Mouse (Mus musculus): ENCODE data around the gene Pde3a. TPM values are rescaled to one million over a fixed set of nuclear protein-coding genes. Genes with fewer than 3 reads are reported as not detected.

Pde3a gene
- polyA plus RNA-seq, 1 experiment: not detected

DNA sequence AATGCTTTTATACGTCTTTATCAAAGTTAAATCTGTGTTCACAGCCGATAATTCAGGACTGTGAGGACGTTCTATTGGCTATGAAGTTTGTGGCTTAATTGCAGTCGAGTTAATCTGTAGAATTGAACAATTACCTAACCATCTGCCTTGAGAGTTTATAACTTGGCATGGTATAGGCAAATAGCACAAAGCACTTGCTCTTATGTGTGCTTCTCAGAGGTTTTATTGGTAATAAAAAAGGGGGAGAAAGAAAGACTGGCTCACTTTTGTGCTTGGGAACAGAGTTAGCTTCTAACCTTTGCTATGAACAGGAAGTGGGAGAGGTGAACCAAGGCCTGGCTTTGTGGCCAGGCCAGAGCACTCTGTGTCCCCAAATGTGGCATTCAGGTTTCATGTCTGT lies 53.8 kb downstream of the Pde3a start:
- Histone ChIP-seq H3K27me3 (ENCODE audit: control insufficient read depth, insufficient read depth, insufficient read length) (no peaks in the 10 kb centered on the region), H3ac (ENCODE audit: control insufficient read depth, insufficient read length, low read depth) (no peak overlapping the region), H3K4me3 (ENCODE audit: insufficient read depth, poor library complexity, severe bottlenecking) (no peak overlapping the region), H3K79me3 (ENCODE audit: low read depth) (no peaks in the 10 kb centered on the region), H3K36me3 (ENCODE audit: control insufficient read depth, insufficient read depth) (no peaks in the 10 kb centered on the region), H3K79me2 (ENCODE audit: control insufficient read depth, insufficient read depth) (no peaks in the 10 kb centered on the region)
- no peak for TF ChIP-seq MAX (IDR thresholded peaks at IDR 0.05)
- TF ChIP-seq CTCF (IDR thresholded peaks at IDR 0.05; ENCODE audit: control insufficient read depth, insufficient read depth, insufficient read length): no peak
- no peak for TF ChIP-seq FOSL1 (IDR thresholded peaks at IDR 0.05; ENCODE audit: insufficient read depth, low read length, poor library complexity, severe bottlenecking)
- no peak for TF ChIP-seq USF1 (IDR thresholded peaks at IDR 0.05; ENCODE audit: low read depth)
- TF ChIP-seq CEBPB (IDR thresholded peaks at IDR 0.05; ENCODE audit: low read depth): no peak
- TF ChIP-seq MYOD1 (IDR thresholded peaks at IDR 0.05; ENCODE audit: control insufficient read depth, insufficient read length, low read depth): no peak
- TF ChIP-seq MYOG (IDR thresholded peaks at IDR 0.05; ENCODE audit: control insufficient read depth, extremely low read depth, insufficient read length): no peak

DNA sequence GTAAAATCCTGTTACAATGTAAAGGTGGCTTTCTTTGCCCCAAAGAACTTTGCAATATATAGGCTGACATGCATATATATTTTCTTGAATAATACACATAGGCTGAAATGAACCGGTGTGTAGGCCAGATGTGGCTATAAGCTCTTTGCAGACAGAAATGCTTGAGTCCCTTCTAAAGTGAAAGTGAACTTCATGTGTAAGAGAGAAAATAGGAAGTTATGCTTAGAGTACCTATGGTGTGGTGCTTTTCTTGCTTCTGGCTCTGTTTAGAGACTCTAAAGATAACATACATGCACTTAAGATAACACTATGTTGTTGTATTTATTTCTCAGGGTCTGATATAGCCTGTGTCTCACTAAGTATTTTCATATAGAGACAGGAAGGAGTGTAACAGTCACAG lies 58.3 kb downstream of the Pde3a start:
- H3K36me3 ChIP-seq (ENCODE audit: control insufficient read depth, insufficient read depth): no peaks in the 10 kb centered on the region
- H3K4me3 ChIP-seq (ENCODE audit: insufficient read depth, poor library complexity, severe bottlenecking): no peak overlapping the region
- no peaks in the 10 kb centered on the region for H3K27me3 ChIP-seq (ENCODE audit: control insufficient read depth, insufficient read depth, insufficient read length)
- H3K79me2 ChIP-seq (ENCODE audit: control insufficient read depth, insufficient read depth): no peaks in the 10 kb centered on the region
- H3ac ChIP-seq (ENCODE audit: control insufficient read depth, insufficient read length, low read depth): no peak overlapping the region
- H3K79me3 ChIP-seq (ENCODE audit: low read depth): no peaks in the 10 kb centered on the region
- TF ChIP-seq MYOD1 (IDR thresholded peaks at IDR 0.05; ENCODE audit: control insufficient read depth, insufficient read length, low read depth): no peak
- no peak for TF ChIP-seq MAX (IDR thresholded peaks at IDR 0.05)
- TF ChIP-seq CEBPB (IDR thresholded peaks at IDR 0.05; ENCODE audit: low read depth): no peak
- TF ChIP-seq USF1 (IDR thresholded peaks at IDR 0.05; ENCODE audit: low read depth): no peak
- no peak for TF ChIP-seq CTCF (IDR thresholded peaks at IDR 0.05; ENCODE audit: control insufficient read depth, insufficient read depth, insufficient read length)
- TF ChIP-seq FOSL1 (IDR thresholded peaks at IDR 0.05; ENCODE audit: insufficient read depth, low read length, poor library complexity, severe bottlenecking): no peak
- no peak for TF ChIP-seq MYOG (IDR thresholded peaks at IDR 0.05; ENCODE audit: control insufficient read depth, extremely low read depth, insufficient read length)

DNA sequence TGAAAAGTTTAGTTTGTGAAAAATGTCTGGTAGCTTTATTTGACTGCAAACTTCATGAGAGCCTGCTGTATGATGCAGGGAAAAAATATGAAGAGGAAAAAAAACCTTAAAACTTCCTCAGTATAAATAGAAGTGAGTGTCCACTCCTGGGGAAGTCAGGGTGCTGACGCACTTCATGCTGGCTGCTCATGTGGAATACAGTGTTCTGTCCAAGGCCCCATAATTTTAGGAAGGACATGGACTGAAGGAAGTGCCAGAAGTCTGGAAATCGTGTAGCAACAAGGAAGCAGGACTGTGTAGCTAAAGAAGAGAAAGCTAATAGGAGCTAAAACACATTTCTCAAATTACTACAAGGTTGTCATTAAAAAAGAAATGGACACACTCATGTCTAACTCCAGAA lies 59.4 kb downstream of the Pde3a start:
- Histone ChIP-seq H3K36me3 (ENCODE audit: control insufficient read depth, insufficient read depth) (no peaks in the 10 kb centered on the region), H3K79me3 (ENCODE audit: low read depth) (no peaks in the 10 kb centered on the region), H3K79me2 (ENCODE audit: control insufficient read depth, insufficient read depth) (no peaks in the 10 kb centered on the region), H3K4me3 (ENCODE audit: insufficient read depth, poor library complexity, severe bottlenecking) (no peak overlapping the region), H3K27me3 (ENCODE audit: control insufficient read depth, insufficient read depth, insufficient read length) (no peaks in the 10 kb centered on the region), H3ac (ENCODE audit: control insufficient read depth, insufficient read length, low read depth) (no peak overlapping the region)
- TF ChIP-seq FOSL1 (IDR thresholded peaks at IDR 0.05; ENCODE audit: insufficient read depth, low read length, poor library complexity, severe bottlenecking) (no peak), CTCF (IDR thresholded peaks at IDR 0.05; ENCODE audit: control insufficient read depth, insufficient read depth, insufficient read length) (no peak), USF1 (IDR thresholded peaks at IDR 0.05; ENCODE audit: low read depth) (no peak), MAX (IDR thresholded peaks at IDR 0.05) (no peak), CEBPB (IDR thresholded peaks at IDR 0.05; ENCODE audit: low read depth) (no peak), MYOD1 (IDR thresholded peaks at IDR 0.05; ENCODE audit: control insufficient read depth, insufficient read length, low read depth) (no peak), MYOG (IDR thresholded peaks at IDR 0.05; ENCODE audit: control insufficient read depth, extremely low read depth, insufficient read length) (no peak)

DNA sequence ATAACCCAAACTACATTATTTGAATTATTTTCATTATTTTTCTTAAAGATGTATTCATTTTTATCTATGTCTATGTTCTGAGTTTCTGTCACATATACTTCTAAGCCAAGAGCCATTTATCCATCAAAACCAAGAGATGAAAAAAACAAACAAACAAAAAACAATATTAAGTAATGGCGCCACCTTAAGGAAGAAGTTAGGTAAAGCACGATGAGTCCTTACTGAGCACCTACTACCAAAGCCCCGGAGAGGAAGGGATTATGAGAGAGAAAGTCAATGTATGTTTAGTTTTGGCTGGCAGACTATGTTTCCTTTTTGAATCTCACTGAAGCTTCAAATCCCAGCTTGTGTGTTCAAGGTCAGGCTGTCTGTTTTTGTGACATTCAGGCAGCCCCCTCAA lies 60.8 kb downstream of the Pde3a start:
- no peak for TF ChIP-seq CTCF (IDR thresholded peaks at IDR 0.05; ENCODE audit: control insufficient read depth, insufficient read depth, insufficient read length)
- no peaks in the 10 kb centered on the region for H3K36me3 ChIP-seq (ENCODE audit: control insufficient read depth, insufficient read depth)
- H3K79me2 ChIP-seq (ENCODE audit: control insufficient read depth, insufficient read depth): no peaks in the 10 kb centered on the region
- no peak overlapping the region for H3K4me3 ChIP-seq (ENCODE audit: insufficient read depth, poor library complexity, severe bottlenecking)
- H3ac ChIP-seq (ENCODE audit: control insufficient read depth, insufficient read length, low read depth): no peak overlapping the region
- H3K79me3 ChIP-seq (ENCODE audit: low read depth): no peaks in the 10 kb centered on the region
- no peaks in the 10 kb centered on the region for H3K27me3 ChIP-seq (ENCODE audit: control insufficient read depth, insufficient read depth, insufficient read length)

GRCm38 (mm10) chr6:141310351-141310750 lies 61.3 kb downstream of the Pde3a start:
- Histone ChIP-seq H3K27me3 (ENCODE audit: control insufficient read depth, insufficient read depth, insufficient read length) (no peaks in the 10 kb centered on the region), H3K79me2 (ENCODE audit: control insufficient read depth, insufficient read depth) (no peaks in the 10 kb centered on the region), H3K4me3 (ENCODE audit: insufficient read depth, poor library complexity, severe bottlenecking) (no peak overlapping the region), H3K36me3 (ENCODE audit: control insufficient read depth, insufficient read depth) (no peaks in the 10 kb centered on the region), H3K79me3 (ENCODE audit: low read depth) (no peaks in the 10 kb centered on the region), H3ac (ENCODE audit: control insufficient read depth, insufficient read length, low read depth) (no peak overlapping the region)
- no peak for TF ChIP-seq CTCF (IDR thresholded peaks at IDR 0.05; ENCODE audit: control insufficient read depth, insufficient read depth, insufficient read length)
- TF ChIP-seq FOSL1 (IDR thresholded peaks at IDR 0.05; ENCODE audit: insufficient read depth, low read length, poor library complexity, severe bottlenecking): no peak
- TF ChIP-seq USF1 (IDR thresholded peaks at IDR 0.05; ENCODE audit: low read depth): no peak
- TF ChIP-seq CEBPB (IDR thresholded peaks at IDR 0.05; ENCODE audit: low read depth): no peak
- no peak for TF ChIP-seq MAX (IDR thresholded peaks at IDR 0.05)
- TF ChIP-seq MYOG (IDR thresholded peaks at IDR 0.05; ENCODE audit: control insufficient read depth, extremely low read depth, insufficient read length): no peak
- TF ChIP-seq MYOD1 (IDR thresholded peaks at IDR 0.05; ENCODE audit: control insufficient read depth, insufficient read length, low read depth): no peak

DNA sequence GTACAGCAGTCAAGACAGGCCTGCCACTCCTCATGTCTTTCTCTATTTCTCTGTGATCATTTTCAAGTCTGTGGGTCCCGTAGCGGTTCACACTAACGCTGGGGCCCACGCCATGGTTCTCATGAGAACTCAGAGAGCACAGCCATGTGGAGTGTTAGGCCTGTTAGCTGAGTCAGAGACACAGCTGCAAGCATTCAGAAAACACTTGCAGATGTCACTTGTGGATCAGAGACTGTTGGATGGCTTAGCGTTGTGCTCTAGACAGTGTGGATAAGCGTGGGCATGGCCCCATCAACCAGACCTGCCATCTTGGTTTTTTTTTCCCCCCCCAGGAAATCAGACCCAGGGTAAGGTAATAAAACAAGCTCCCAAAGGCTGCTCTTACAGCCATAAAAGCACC lies 62.5 kb downstream of the Pde3a start:
- no peaks in the 10 kb centered on the region for H3K36me3 ChIP-seq (ENCODE audit: control insufficient read depth, insufficient read depth)
- no peaks in the 10 kb centered on the region for H3K27me3 ChIP-seq (ENCODE audit: control insufficient read depth, insufficient read depth, insufficient read length)
- no peak overlapping the region for H3ac ChIP-seq (ENCODE audit: control insufficient read depth, insufficient read length, low read depth)
- TF ChIP-seq MYOD1 (IDR thresholded peaks at IDR 0.05; ENCODE audit: control insufficient read depth, insufficient read length, low read depth) (no peak), CEBPB (IDR thresholded peaks at IDR 0.05; ENCODE audit: low read depth) (no peak), MYOG (IDR thresholded peaks at IDR 0.05; ENCODE audit: control insufficient read depth, extremely low read depth, insufficient read length) (no peak), USF1 (IDR thresholded peaks at IDR 0.05; ENCODE audit: low read depth) (no peak), CTCF (IDR thresholded peaks at IDR 0.05; ENCODE audit: control insufficient read depth, insufficient read depth, insufficient read length) (no peak), MAX (IDR thresholded peaks at IDR 0.05) (no peak)
- no peak overlapping the region for H3K4me3 ChIP-seq (ENCODE audit: insufficient read depth, poor library complexity, severe bottlenecking)
- H3K79me3 ChIP-seq (ENCODE audit: low read depth): no peaks in the 10 kb centered on the region
- H3K79me2 ChIP-seq (ENCODE audit: control insufficient read depth, insufficient read depth): no peaks in the 10 kb centered on the region
